Mouse (Mus musculus): ENCODE measurements at regions not wholly inside any gene's neighbourhood (a gene's known extent, or its start where the extent isn't known, plus 50 kb on each side); places are given as distances from the start of the nearest gene placed in this dataset.

DNA sequence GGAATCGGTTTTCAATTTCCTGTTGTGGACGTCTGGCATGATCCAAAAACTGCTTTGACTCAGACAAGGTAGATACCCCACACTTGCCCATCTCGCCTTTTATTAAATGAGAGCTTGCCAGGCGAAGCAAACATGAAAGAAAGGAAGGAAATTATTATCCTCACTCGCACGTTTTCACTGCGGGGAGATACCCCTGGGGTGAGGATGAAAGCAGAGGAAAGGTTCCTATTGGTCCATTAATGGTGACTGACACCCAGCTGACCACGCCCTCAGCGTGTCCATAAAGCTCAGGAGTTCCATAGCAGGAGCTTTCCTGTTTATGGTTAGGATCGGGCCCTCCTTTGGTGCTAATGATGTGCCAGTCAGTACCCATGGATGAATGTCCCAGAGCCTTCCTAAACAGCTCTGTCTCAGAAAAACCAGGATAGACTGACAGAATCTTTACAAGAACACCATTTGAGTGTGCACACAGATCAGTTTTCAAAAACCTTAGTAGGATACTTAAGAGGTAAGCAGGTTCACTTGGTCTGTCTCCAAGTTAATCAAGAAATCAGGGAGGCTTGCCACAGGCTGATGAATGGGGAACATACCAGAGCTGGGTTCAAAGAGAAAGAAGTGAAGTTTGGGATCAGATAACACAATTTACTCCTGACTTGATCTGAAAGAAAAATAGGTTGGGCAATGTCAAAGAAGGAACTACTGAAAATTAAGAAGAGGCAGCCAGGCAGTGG lies 130.7 kb upstream of the Nebl start:
- TF ChIP-seq CTCF (conservative IDR thresholded peaks at IDR 0.05; ENCODE audit: insufficient read depth, insufficient read length, low read depth, low read length) (no peak), POLR2A (IDR thresholded peaks at IDR 0.05; ENCODE audit: low read depth, low read length) (no peak)
